Mouse (Mus musculus) liver, embryonic 15.5 days (tissue): ENCODE results near the gene 1700019A02Rik. TPM values are rescaled to one million over a fixed set of nuclear protein-coding genes. Genes with fewer than 3 reads are reported as not detected.

Experiments
- ATAC-seq: fragments of 200-750 bp; cut with Nextera tagmentation; 2 replicates; pipeline ENCODE4 v1.8.0; 2017; ENCODE audit warnings: moderate number of reproducible peaks, mild to moderate bottlenecking, moderate library complexity; ENCODE audit not compliant: insufficient read depth
- H3K27ac ChIP-seq: fragments of 300-500 bp; sonication (generic); replicated peaks from 2 replicates; pipeline ENCODE4 v1.5.1; 2015; ENCODE audit warnings: mild to moderate bottlenecking, inconsistent platforms
- H3K27me3 ChIP-seq: fragments of 300-500 bp; sonication (generic); 2 replicates; pipeline ENCODE4 v1.6.1; 2015; ENCODE audit warnings: mild to moderate bottlenecking, inconsistent platforms
- H3K36me3 ChIP-seq: fragments of 300-500 bp; sonication (generic); replicated peaks from 2 replicates; pipeline ENCODE4 v1.6.1; 2015; ENCODE audit warnings: moderate library complexity, mild to moderate bottlenecking, inconsistent platforms
- H3K4me1 ChIP-seq: fragments of 300-500 bp; sonication (generic); replicated peaks from 2 replicates; pipeline ENCODE4 v1.6.1; 2015; ENCODE audit warnings: inconsistent platforms
- H3K4me2 ChIP-seq: fragments of 300-500 bp; sonication (generic); 2 replicates; pipeline ENCODE4 v1.6.1; 2015; ENCODE audit warnings: moderate library complexity, mild to moderate bottlenecking, inconsistent platforms
- H3K4me3 ChIP-seq: fragments of 300-500 bp; sonication (generic); replicated peaks from 2 replicates; pipeline ENCODE4 v1.5.1; 2015; ENCODE audit warnings: mild to moderate bottlenecking, inconsistent platforms
- H3K9ac ChIP-seq: fragments of 300-500 bp; sonication (generic); 2 replicates; pipeline ENCODE4 v1.6.1; 2015; ENCODE audit warnings: moderate library complexity, mild to moderate bottlenecking, inconsistent platforms
- H3K9me3 ChIP-seq: fragments of 300-500 bp; sonication (generic); replicated peaks from 2 replicates; pipeline ENCODE4 v1.6.1; 2016; ENCODE audit warnings: inconsistent platforms
- WGBS: fragments of 180-500 bp; shearing (Covaris S2); methylation state at CpG from one replicate; pipeline ENCODE4 v1.1.7; 2015; ENCODE audit warnings: mixed read lengths; ENCODE audit not compliant: insufficient replicate concordance; 5-methylcytosine and 5-hydroxymethylcytosine counted together
- polyA plus RNA-seq: library from polyadenylated mRNA; unstranded; fragments of >200 nt; fragmentation: Nextera tagmentation; extraction: Ambion mirVana; gene quantifications from 2 replicates; pipeline ENCODE4 v1.2.1, GENCODE M21; 2015

Gene 1700019A02Rik
- not detected in 2 replicates for polyA plus RNA-seq

DNA sequence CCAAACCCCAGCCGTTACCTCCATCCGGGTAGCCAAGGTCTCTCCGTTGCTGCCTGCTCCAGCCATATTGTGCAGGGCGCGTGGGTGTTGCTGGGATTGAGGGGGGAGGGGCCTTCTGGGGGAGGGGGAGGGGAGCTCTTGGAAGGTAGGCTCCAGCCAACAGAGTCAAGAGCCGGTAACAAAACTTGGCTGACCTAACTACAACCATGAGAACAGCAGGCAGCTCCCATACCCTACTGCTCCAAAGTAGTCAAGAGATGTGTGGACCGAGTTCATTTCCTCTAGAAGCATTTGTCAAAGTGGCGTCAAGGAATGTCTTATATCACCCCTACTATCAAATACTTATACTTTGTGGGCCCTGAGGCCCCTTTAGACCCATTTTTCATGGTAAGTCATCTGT, at the start of gene 1700019A02Rik:
1700019A02Rik (minus strand) TSS at position 101 of the 400 bp plus-strand sequence.
- H3K4me3 ChIP-seq, result no peak within 1 kb of the TSS
- 0 out of 2 replicates have a peak, but pooled peaks cover 3% of the 10 kb centered on the region for H3K36me3 ChIP-seq
- no peaks in the 10 kb centered on the region for H3K9me3 ChIP-seq
- ATAC-seq, result no peak
- H3K4me1 ChIP-seq, result no peaks in the 10 kb centered on the region
- WGBS, result 86% methylated on average over 8 of the region's 8 CpGs
- H3K4me2 ChIP-seq, result no peak within 1 kb of the TSS
- no peak within 1 kb of the TSS for H3K27ac ChIP-seq
- no peaks in the 10 kb centered on the region for H3K27me3 ChIP-seq
- no peak within 1 kb of the TSS for H3K9ac ChIP-seq

DNA sequence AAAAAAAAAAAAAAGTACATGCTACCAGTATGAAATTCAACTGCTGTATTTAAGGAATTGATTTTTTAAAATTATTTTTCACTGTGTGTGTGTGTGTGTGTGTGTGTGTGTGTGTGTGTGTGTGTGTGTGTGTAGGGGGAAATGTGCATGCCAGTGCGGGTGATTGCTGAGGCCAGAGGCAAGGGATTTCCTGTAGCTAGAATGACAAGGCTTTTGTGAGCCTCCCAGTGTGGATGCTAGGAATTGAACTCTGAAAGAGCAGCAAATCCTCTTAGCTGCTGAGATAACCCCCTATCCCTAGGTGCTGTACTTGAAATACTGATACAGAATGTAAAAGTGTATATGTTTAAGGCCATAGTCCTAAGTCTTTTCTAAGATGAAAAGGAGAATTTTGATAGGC, 38.6 kb upstream of the 1700019A02Rik start:
- Histone ChIP-seq H3K9ac (no peak overlapping the region), H3K36me3 (no peaks in the 10 kb centered on the region; the same call in 1 of the 2 replicates), H3K4me1 (no peaks in the 10 kb centered on the region), H3K4me2 (no peak overlapping the region), H3K9me3 (no peaks in the 10 kb centered on the region), H3K4me3 (no peak overlapping the region), H3K27ac (no peak overlapping the region), H3K27me3 (no peaks in the 10 kb centered on the region)
- no peak for ATAC-seq
- 59% methylated on average over 1 of the region's 1 CpGs for WGBS

DNA sequence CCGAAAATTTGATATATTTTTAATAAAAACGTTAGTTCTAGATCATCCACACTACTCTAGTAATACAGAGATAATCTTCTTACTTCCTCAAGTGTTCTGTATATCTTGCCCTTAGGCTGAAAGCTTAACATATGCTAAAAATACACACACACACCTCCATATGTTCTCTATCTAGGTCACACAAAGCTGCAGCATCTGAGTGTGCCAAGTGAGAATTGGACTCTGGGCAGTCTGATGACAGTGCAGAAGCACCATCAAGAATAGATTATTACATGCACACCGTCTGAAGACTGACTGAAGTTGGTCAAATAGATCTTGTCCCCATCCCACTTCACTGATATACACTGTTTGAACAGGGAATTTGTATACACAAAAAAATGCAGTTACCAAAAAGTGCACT, 38.2 kb upstream of the 1700019A02Rik start:
- no peak overlapping the region for H3K9ac ChIP-seq
- ATAC-seq, result no peak
- no peaks in the 10 kb centered on the region; the same call in 1 of the 2 replicates for H3K36me3 ChIP-seq
- no peak overlapping the region for H3K4me3 ChIP-seq
- no peak overlapping the region for H3K4me2 ChIP-seq
- H3K27ac ChIP-seq, result no peak overlapping the region
- no peaks in the 10 kb centered on the region for H3K9me3 ChIP-seq
- no peaks in the 10 kb centered on the region for H3K27me3 ChIP-seq
- WGBS, result 68% methylated on average over 3 of the region's 3 CpGs
- no peaks in the 10 kb centered on the region for H3K4me1 ChIP-seq

DNA sequence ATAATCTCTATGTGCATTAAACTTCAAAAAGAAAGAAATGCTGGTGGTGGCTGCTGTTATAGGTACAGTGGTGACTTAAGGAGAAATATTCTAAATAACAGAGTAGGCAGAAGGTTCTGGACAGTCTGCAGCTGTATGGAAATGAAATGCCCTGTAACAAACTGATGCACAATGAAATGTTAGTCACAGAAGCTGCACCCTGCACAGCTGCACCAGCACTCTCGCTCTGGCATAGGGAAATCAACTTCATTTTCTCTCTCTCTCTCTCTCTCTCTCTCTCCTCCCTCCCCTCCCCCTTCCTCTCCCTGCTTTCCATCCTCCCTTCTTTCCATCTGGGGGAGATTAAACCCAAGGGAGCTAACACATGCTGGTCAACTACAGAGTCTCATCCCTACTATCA, 37.3 kb upstream of the 1700019A02Rik start:
- H3K4me1 ChIP-seq, result no peaks in the 10 kb centered on the region
- H3K27me3 ChIP-seq, result no peaks in the 10 kb centered on the region
- 76% methylated on average over 1 of the region's 1 CpGs for WGBS
- H3K4me2 ChIP-seq, result no peak overlapping the region
- ATAC-seq, result no peak
- no peak overlapping the region for H3K4me3 ChIP-seq
- H3K27ac ChIP-seq, result no peak overlapping the region
- no peak overlapping the region for H3K9ac ChIP-seq
- no peaks in the 10 kb centered on the region; the same call in 1 of the 2 replicates for H3K36me3 ChIP-seq
- H3K9me3 ChIP-seq, result no peaks in the 10 kb centered on the region

DNA sequence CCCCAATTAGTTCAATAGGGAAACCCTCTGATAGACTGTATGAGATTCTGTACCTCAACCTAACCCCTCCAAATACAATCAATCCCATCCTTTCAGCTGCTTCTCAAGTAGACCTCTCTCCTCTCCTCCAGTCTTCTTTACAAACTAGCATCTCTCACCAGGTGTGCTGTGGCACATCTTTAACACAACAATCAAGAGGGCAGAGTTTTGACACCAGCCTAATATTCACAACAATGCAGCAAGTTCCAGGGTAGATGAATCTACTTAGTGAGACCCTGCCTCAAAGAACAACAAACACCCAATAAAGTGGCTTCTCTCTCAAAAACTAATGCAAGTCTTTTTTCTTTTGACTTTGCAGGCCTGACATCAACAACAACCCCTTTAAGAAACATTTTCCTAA, 22.7 kb upstream of the 1700019A02Rik start:
- H3K36me3 ChIP-seq, result 0 out of 2 replicates have a peak, but pooled peaks cover 5% of the 10 kb centered on the region
- H3K4me3 ChIP-seq, result no peak overlapping the region
- H3K4me1 ChIP-seq, result no peaks in the 10 kb centered on the region
- H3K9me3 ChIP-seq, result no peaks in the 10 kb centered on the region
- H3K4me2 ChIP-seq, result no peak overlapping the region
- H3K27ac ChIP-seq, result no peak overlapping the region
- H3K9ac ChIP-seq, result no peak overlapping the region
- no peaks in the 10 kb centered on the region for H3K27me3 ChIP-seq
- ATAC-seq, result no peak

DNA sequence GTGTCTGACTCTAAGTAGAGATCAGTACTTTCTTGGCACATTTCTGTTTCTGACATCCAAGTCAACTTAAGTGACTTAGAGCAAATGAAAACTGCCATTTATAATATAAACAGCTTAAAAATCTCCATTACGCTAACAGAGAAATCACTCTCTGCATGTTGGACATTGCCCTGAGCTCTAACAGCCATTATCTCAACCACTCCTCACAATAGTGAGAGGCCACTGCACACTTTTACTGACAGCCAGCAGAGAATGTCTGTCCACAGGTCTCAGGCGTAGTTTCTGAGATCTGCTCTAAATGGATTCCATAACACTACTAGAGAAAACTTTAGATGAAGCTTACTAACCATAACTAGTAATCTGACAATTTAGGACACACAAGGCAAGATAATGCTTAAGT, 16.5 kb upstream of the 1700019A02Rik start:
- ATAC-seq, result no peak
- H3K27ac ChIP-seq, result no peak overlapping the region
- H3K9me3 ChIP-seq, result no peaks in the 10 kb centered on the region
- H3K27me3 ChIP-seq, result no peaks in the 10 kb centered on the region
- no peaks in the 10 kb centered on the region for H3K36me3 ChIP-seq
- H3K4me2 ChIP-seq, result no peak overlapping the region
- H3K9ac ChIP-seq, result no peak overlapping the region
- H3K4me1 ChIP-seq, result no peaks in the 10 kb centered on the region
- H3K4me3 ChIP-seq, result no peak overlapping the region
- WGBS, result 85% methylated on average over 2 of the region's 2 CpGs

DNA sequence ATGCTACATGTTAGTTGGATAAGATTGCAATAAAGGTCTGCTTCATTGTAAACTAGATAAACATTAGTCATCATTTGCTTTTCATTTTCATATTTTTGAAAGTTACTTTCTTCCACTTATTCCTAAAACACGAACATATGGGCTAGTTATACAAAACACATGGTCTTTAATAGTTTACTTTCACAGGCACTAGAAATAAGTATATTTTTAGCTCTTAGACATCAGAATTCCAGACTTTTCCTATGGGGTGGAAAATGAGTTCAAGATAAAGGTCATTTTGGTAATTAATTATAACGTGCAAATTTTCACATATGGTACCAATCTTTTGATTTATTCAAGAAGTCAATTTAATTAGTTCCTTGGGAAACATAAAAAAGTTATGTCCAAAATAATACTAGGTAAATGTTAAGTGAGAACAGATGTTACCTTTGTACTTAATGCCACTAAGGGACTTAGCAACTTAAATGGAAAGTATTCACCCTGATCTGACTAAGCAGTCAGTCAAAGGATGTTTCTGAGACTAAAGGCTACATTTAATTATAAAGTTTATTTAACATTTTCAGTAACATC, 14.3 kb upstream of the 1700019A02Rik start:
- no peak for ATAC-seq
- Histone ChIP-seq H3K4me3 (no peak overlapping the region), H3K9me3 (no peaks in the 10 kb centered on the region), H3K36me3 (no peaks in the 10 kb centered on the region), H3K27me3 (no peaks in the 10 kb centered on the region), H3K27ac (no peak overlapping the region), H3K9ac (no peak overlapping the region), H3K4me1 (no peaks in the 10 kb centered on the region), H3K4me2 (no peak overlapping the region)
- WGBS, result 68% methylated on average over 2 of the region's 2 CpGs

DNA sequence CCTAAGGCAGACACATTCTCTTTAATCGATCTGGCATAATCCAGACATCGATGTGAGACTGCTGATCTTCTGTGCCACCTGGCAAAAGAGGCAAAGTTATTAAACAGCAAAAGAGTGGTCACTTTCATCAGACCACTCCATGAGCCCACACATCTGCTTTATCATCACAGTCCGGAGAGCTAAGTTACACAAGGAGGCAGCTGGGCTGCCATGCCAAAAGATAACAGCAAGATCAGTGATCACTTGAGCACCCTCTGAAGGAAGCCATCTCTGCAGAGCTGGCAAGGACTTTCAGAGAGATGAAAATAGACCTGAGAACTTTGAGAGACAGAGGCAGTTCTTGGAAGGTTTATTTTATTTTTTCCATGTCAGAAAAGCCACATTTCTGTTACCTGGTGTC, 7.1 kb upstream of the 1700019A02Rik start:
- no peak overlapping the region for H3K4me3 ChIP-seq
- no peak overlapping the region for H3K9ac ChIP-seq
- 53% methylated on average over 3 of the region's 3 CpGs for WGBS
- no peaks in the 10 kb centered on the region for H3K9me3 ChIP-seq
- no peaks in the 10 kb centered on the region for H3K27me3 ChIP-seq
- no peak overlapping the region for H3K27ac ChIP-seq
- H3K4me1 ChIP-seq, result no peaks in the 10 kb centered on the region
- H3K36me3 ChIP-seq, result 0 out of 2 replicates have a peak, but pooled peaks cover 9% of the 10 kb centered on the region
- ATAC-seq, result no peak
- H3K4me2 ChIP-seq, result no peak overlapping the region

DNA sequence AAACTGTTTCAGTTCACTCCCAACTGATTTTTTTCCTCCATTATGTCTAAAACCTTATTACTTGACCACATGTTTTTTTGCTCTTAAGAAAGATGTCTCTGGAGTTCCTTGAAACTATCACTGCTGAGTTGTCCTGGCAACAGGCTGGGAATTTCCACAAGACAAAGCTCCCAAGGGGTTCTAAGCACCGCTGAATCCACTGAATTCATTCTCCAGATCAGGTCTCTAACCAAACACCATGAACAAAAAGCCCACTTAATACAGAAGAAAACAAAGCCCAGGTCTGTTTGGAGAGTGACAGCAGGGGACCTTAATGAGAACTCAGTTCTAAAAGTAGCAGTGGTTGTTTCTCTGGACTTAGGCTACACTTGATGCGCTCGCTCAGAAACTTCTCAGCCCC, 3.8 kb upstream of the 1700019A02Rik start:
- H3K9ac ChIP-seq, result no peak overlapping the region
- H3K27me3 ChIP-seq, result no peaks in the 10 kb centered on the region
- no peaks in the 10 kb centered on the region for H3K9me3 ChIP-seq
- H3K27ac ChIP-seq, result no peak overlapping the region
- H3K36me3 ChIP-seq, result 0 out of 2 replicates have a peak, but pooled peaks cover 9% of the 10 kb centered on the region
- 76% methylated on average over 3 of the region's 3 CpGs for WGBS
- no peak overlapping the region for H3K4me3 ChIP-seq
- no peak for ATAC-seq
- no peaks in the 10 kb centered on the region for H3K4me1 ChIP-seq
- no peak overlapping the region for H3K4me2 ChIP-seq

DNA sequence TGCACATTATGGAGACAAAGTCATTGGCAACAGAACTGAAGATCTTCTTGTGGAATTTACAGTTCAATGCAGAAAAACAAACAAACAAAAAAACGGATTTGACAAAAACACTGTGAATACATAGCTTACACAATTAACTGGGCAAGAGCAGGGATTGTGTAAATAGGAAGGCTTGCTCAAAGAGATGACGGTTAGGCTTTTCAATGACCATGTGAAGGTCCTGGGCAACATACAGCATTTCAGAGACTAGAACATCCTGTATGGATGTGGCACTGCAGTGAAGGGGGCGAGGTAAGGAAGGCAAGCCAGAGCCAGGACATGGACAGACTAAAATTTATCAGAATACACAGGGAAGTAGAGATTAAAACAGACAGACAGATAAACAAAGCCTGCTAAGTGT, 2.2 kb upstream of the 1700019A02Rik start:
- no peak overlapping the region for H3K4me2 ChIP-seq
- H3K4me1 ChIP-seq, result no peaks in the 10 kb centered on the region
- no peaks in the 10 kb centered on the region for H3K27me3 ChIP-seq
- H3K36me3 ChIP-seq, result 0 out of 2 replicates have a peak, but pooled peaks cover 8% of the 10 kb centered on the region
- ATAC-seq, result no peak
- no peak overlapping the region for H3K9ac ChIP-seq
- 57% methylated on average over 3 of the region's 3 CpGs for WGBS
- H3K27ac ChIP-seq, result no peak overlapping the region
- H3K4me3 ChIP-seq, result no peak overlapping the region
- no peaks in the 10 kb centered on the region for H3K9me3 ChIP-seq

DNA sequence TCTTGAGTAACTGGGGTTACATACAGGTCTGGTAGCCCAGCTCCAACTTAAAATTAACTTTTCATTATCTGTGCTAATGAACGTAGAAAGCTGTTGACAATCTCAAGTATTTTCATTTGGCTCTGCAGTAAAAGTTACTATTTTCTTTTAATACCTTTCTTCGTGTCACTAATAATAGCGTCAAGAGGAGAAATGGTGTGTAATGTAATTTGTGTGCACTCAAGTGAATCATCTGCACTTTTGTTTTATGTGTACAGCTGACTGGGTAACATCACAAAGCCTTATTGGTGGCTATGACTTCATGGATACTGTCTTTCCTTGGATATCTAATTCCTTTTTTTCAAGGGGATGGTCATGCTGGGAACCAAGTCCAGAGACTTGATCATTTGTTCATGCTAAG, 1.1 kb downstream of the 1700019A02Rik start:
- H3K27me3 ChIP-seq, result no peaks in the 10 kb centered on the region
- no peak overlapping the region for H3K9ac ChIP-seq
- no peak for ATAC-seq
- H3K27ac ChIP-seq, result no peak overlapping the region
- no peak overlapping the region for H3K4me3 ChIP-seq
- no peaks in the 10 kb centered on the region for H3K4me1 ChIP-seq
- H3K36me3 ChIP-seq, result no peaks in the 10 kb centered on the region
- H3K4me2 ChIP-seq, result no peak overlapping the region
- WGBS, result 74% methylated on average over 3 of the region's 3 CpGs
- H3K9me3 ChIP-seq, result no peaks in the 10 kb centered on the region

DNA sequence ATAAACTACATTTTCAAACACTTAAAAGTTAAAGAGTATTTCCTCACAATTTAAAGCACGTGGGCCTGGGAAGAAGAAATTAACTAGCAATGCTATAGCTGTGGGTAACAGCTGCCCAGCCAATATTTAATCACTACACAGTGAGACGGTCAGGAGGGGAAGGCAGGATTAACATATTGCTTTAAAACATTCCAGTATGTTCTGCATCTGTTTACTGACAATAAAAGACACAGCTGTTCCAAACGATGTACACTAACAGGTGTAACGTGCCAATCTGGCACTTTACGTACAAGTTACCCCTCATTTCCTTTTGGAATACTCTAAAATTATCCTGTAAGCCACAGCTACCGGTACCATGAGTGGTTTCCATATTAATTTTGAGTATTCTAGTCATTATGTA, 29.7 kb downstream of the 1700019A02Rik start:
- Histone ChIP-seq H3K4me2 (no peak overlapping the region), H3K9me3 (no peaks in the 10 kb centered on the region), H3K27ac (no peak overlapping the region), H3K4me3 (no peak overlapping the region), H3K4me1 (no peaks in the 10 kb centered on the region), H3K36me3 (no peaks in the 10 kb centered on the region), H3K9ac (no peak overlapping the region), H3K27me3 (no peaks in the 10 kb centered on the region)
- 70% methylated on average over 6 of the region's 6 CpGs for WGBS
- no peak for ATAC-seq
